20 mouse cellular contexts compared by ENCODE assay signal in the genomic region with DNA sequence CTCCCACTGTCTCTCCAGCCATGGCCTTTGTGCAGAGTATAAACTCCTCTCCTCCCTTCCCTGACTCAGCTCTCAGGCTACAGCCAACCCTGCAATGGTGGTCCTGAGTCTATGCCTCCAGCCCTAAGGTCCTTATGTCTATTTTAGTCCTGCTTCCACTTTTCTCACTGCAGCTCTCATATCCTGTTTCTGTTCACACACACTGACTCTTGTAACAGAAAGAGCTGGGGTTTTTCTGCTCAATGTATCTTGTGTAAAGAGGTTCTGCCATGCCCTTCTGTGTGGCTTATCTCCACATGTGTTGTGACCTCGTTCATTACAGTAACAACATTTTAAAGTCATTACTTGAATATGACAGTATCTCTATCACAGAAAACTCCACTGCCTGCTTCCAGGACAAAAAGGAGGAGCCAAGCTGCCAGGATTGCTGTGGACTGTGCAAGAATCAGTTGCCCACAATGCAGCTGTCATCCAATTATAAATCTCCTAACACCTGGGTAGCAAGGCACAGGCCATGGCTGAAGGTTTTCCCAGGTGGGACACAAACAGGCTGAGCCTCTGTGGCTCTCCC. TPM values are rescaled to one million over a fixed set of nuclear protein-coding genes. Genes with fewer than 3 reads are reported as not detected.
DNase-seq lines count a peak whose midpoint lies in the region; ATAC-seq and TF ChIP-seq lines count a peak whose summit lies in the region.
"Had no signal": no experiment of that assay in that cellular context is flagged by ENCODE, and none has a peak within 500 bp of the region (broad histone marks: within the 10 kb centered on the region; RNA-seq: fewer than 3 reads in every experiment).

No protein-coding gene starts in this region.

- peaks cover 26% of the 10 kb centered on the region for H3K4me1 ChIP-seq in thymus, adult 2 months (replicated peaks; ENCODE audit: control insufficient read depth, insufficient read depth, low read length)
- no peaks in the 10 kb centered on the region for H3K4me1 ChIP-seq in midbrain, postnatal 0 days (ENCODE audit: insufficient read depth, low read length)
- H3K4me1 ChIP-seq: limb, embryonic 12.5 days; liver, embryonic 15.5 days; midbrain, embryonic 12.5 days had no signal

- no peak overlapping the region for H3K4me3 ChIP-seq in thymus, adult 2 months (ENCODE audit: control insufficient read depth, insufficient read depth, low read length)
- H3K4me3 ChIP-seq in macrophage (ENCODE audit: inconsistent target) = no peak overlapping the region
- H3K4me3 ChIP-seq in midbrain, postnatal 0 days (ENCODE audit: low read depth, low read length) = no peak overlapping the region
- H3K4me3 ChIP-seq: left cerebral cortex, adult 2 months; limb, embryonic 12.5 days; liver, embryonic 15.5 days; midbrain, embryonic 12.5 days had no signal

- peak; percentile 19 for ATAC-seq in activated CD4-positive, CD25-positive, alpha-beta regulatory T cell, adult 4 months
- no peak for ATAC-seq in midbrain, postnatal 0 days (ENCODE audit: low FRiP score)
- ATAC-seq: hindbrain, embryonic 16.5 days had no signal

- no peaks in the 10 kb centered on the region for H3K27me3 ChIP-seq in thymus, adult 2 months (ENCODE audit: control insufficient read depth, insufficient read depth, low read length)
- H3K27me3 ChIP-seq in midbrain, postnatal 0 days (ENCODE audit: insufficient read depth, low read length) = no peaks in the 10 kb centered on the region
- H3K27me3 ChIP-seq: limb, embryonic 12.5 days; liver, embryonic 15.5 days; midbrain, embryonic 12.5 days had no signal

- WGBS in thymus, adult 2 months = 2% methylated on average over 1 of the region's 1 CpGs
- WGBS in macrophage (ENCODE audit: missing documents) = 0% methylated on average over 1 of the region's 1 CpGs
- 54% methylated on average over 1 of the region's 1 CpGs for WGBS in midbrain, postnatal 0 days

- no peak for TF ChIP-seq CTCF in thymus, adult 2 months (IDR thresholded peaks at IDR 0.05; ENCODE audit: borderline replicate concordance, control insufficient read depth, extremely low read depth, insufficient read depth, low read length, poor library complexity)
- no peak for TF ChIP-seq CTCF in midbrain, postnatal 0 days (IDR thresholded peaks at IDR 0.05)

- intact Hi-C loops in gastrocnemius, postnatal 36 days (cut with DNase I) = no loop called here

- H3K36me3 ChIP-seq in thymus, adult 2 months (ENCODE audit: control insufficient read depth, insufficient read depth, low read length) = no peaks in the 10 kb centered on the region
- no peaks in the 10 kb centered on the region; the same call in 1 of the 2 replicates for H3K36me3 ChIP-seq in macrophage (ENCODE audit: inconsistent target)
- no peaks in the 10 kb centered on the region for H3K36me3 ChIP-seq in midbrain, postnatal 0 days (ENCODE audit: insufficient read depth, low read length)
- H3K36me3 ChIP-seq: limb, embryonic 12.5 days; liver, embryonic 15.5 days; midbrain, embryonic 12.5 days had no signal

- peak overlapping the region; percentile 99 for H3K27ac ChIP-seq in thymus, adult 2 months (ENCODE audit: control insufficient read depth, insufficient read depth, low read length)
- peak overlapping the region; percentile 88 for H3K27ac ChIP-seq in macrophage
- H3K27ac ChIP-seq in midbrain, postnatal 0 days (ENCODE audit: low read depth, low read length) = no peak overlapping the region
- H3K27ac ChIP-seq: left cerebral cortex, adult 2 months; limb, embryonic 12.5 days; liver, embryonic 15.5 days; midbrain, embryonic 12.5 days had no signal

- no peak for TF ChIP-seq POLR2A in thymus, adult 2 months (IDR thresholded peaks at IDR 0.05; ENCODE audit: control insufficient read depth, extremely low read depth, insufficient read depth, low read length, poor library complexity)

- DNase-seq in thymus, adult 2 months = no peak
- DNase-seq in thymus, postnatal 36 days = no peak
- no peak for DNase-seq in MN1 (ENCODE audit: low spot score)
- no peak for DNase-seq in midbrain, postnatal 0 days (ENCODE audit: low spot score)
- no peak for DNase-seq in gastrocnemius, postnatal 36 days
- DNase-seq: cerebellum, adult 8-10 months; kidney, adult 8-10 months had no signal

- no peak overlapping the region for H3K4me2 ChIP-seq in midbrain, postnatal 0 days (ENCODE audit: low read depth, low read length, poor library complexity, severe bottlenecking)
- H3K4me2 ChIP-seq: limb, embryonic 12.5 days; liver, embryonic 15.5 days; midbrain, embryonic 12.5 days had no signal

- no peak overlapping the region for H3K9ac ChIP-seq in midbrain, postnatal 0 days (replicated peaks; ENCODE audit: low read length, poor library complexity, severe bottlenecking)
- H3K9ac ChIP-seq: limb, embryonic 12.5 days; liver, embryonic 15.5 days; midbrain, embryonic 12.5 days had no signal

- no peaks in the 10 kb centered on the region for H3K9me3 ChIP-seq in midbrain, postnatal 0 days (ENCODE audit: low read length)
- H3K9me3 ChIP-seq: limb, embryonic 12.5 days; liver, embryonic 15.5 days; midbrain, embryonic 12.5 days had no signal

- peaks cover 14% of the 10 kb centered on the region; the same call in 1 of the 2 replicates for H3K79me2 ChIP-seq in macrophage (ENCODE audit: inconsistent target)

RNA-seq across cellular contexts. Expression of a gene that starts 0.8 kb away (rescaled TPM):
- polyA plus RNA-seq in thymus, adult 2 months (2012; rRNA removed) = 6.0 and 6.8 TPM in 2 replicates
- polyA plus RNA-seq in activated CD4-positive, CD25-positive, alpha-beta regulatory T cell, adult 4 months (2017; shearing (Covaris generic)) = 10 to 100 TPM; 26.5 to 75.3 TPM
- 10 to 100 TPM in 11 of 26 experiments, 1 to 10 TPM in 9, under 1 TPM in 2, not detected in 4; 0.49 to 40.3 (median 9.2) TPM for total RNA-seq in macrophage (2018; cell fraction: chromatin; rRNA removed)
- 10 to 100 TPM in 13 of 26 experiments, 1 to 10 TPM in 13; 2.4 to 67.9 (median 13.3) TPM for total RNA-seq in macrophage (2018; cell fraction: cytosol; rRNA removed)
- 10 to 100 TPM in 15 of 26 experiments, 1 to 10 TPM in 11; 1.3 to 92.4 (median 14.4) TPM for total RNA-seq in macrophage (2018; cell fraction: nucleus; rRNA removed)
- 5.4 to 17.8 TPM (median 7.1 TPM) in 3 replicates for polyA plus RNA-seq in macrophage (2018)
- not detected in 2 replicates for total RNA-seq in midbrain, postnatal 0 days (2014; rRNA removed)
- not detected in 2 replicates for polyA plus RNA-seq in midbrain, postnatal 0 days (2015; fragmentation: Nextera tagmentation; extraction: Ambion mirVana)
- not detected for total RNA-seq in gastrocnemius, postnatal 36 days (2021)
- total RNA-seq: heart, adult 18-20 months; heart, postnatal 10 days; left cerebral cortex, adult 2 months had no signal
- polyA plus RNA-seq: hindbrain, embryonic 16.5 days; limb, embryonic 12.5 days had no signal

RNA-seq across cellular contexts. Expression of a gene that starts 17.3 kb away (rescaled TPM):
- polyA plus RNA-seq in thymus, adult 2 months (2012; rRNA removed) = not detected in 2 replicates
- polyA plus RNA-seq in activated CD4-positive, CD25-positive, alpha-beta regulatory T cell, adult 4 months (2017; shearing (Covaris generic)) = not detected
- total RNA-seq in macrophage (2018; cell fraction: chromatin; rRNA removed) = not detected
- not detected for total RNA-seq in macrophage (2018; cell fraction: cytosol; rRNA removed)
- not detected for total RNA-seq in macrophage (2018; cell fraction: nucleus; rRNA removed)
- not detected in 3 replicates for polyA plus RNA-seq in macrophage (2018)
- total RNA-seq in midbrain, postnatal 0 days (2014; rRNA removed) = not detected in 2 replicates
- not detected in 2 replicates for polyA plus RNA-seq in midbrain, postnatal 0 days (2015; fragmentation: Nextera tagmentation; extraction: Ambion mirVana)
- total RNA-seq in gastrocnemius, postnatal 36 days (2021) = not detected
- total RNA-seq: heart, adult 18-20 months; heart, postnatal 10 days; left cerebral cortex, adult 2 months had no signal
- polyA plus RNA-seq: embryonic facial prominence, embryonic 14.5 days; forebrain, embryonic 11.5 days; hindbrain, embryonic 16.5 days; large intestine, adult 2 months; limb, embryonic 12.5 days; liver, embryonic 15.5 days; midbrain, embryonic 12.5 days; stomach, embryonic 14.5 days had no signal

RNA-seq across cellular contexts. Expression of a gene that starts 36.5 kb away (rescaled TPM):
- 0.12 TPM in 1 of 2 replicates, not detected in the other for polyA plus RNA-seq in thymus, adult 2 months (2012; rRNA removed)
- polyA plus RNA-seq in activated CD4-positive, CD25-positive, alpha-beta regulatory T cell, adult 4 months (2017; shearing (Covaris generic)) = not detected
- not detected for total RNA-seq in macrophage (2018; cell fraction: chromatin; rRNA removed)
- not detected for total RNA-seq in macrophage (2018; cell fraction: cytosol; rRNA removed)
- not detected for total RNA-seq in macrophage (2018; cell fraction: nucleus; rRNA removed)
- polyA plus RNA-seq in macrophage (2018) = not detected in 3 replicates
- total RNA-seq in midbrain, postnatal 0 days (2014; rRNA removed) = not detected in 2 replicates
- polyA plus RNA-seq in midbrain, postnatal 0 days (2015; fragmentation: Nextera tagmentation; extraction: Ambion mirVana) = not detected in 2 replicates
- total RNA-seq in gastrocnemius, postnatal 36 days (2021) = not detected
- total RNA-seq: heart, adult 18-20 months; heart, postnatal 10 days; left cerebral cortex, adult 2 months had no signal
- polyA plus RNA-seq: embryonic facial prominence, embryonic 14.5 days; forebrain, embryonic 11.5 days; hindbrain, embryonic 16.5 days; large intestine, adult 2 months; limb, embryonic 12.5 days; liver, embryonic 15.5 days; midbrain, embryonic 12.5 days; stomach, embryonic 14.5 days had no signal
